Mouse (Mus musculus) neutrophil, adult 5-6 weeks (primary cell): ENCODE results near the gene Poc1a. TPM values are rescaled to one million over a fixed set of nuclear protein-coding genes. Genes with fewer than 3 reads are reported as not detected.
A peak's percentile ranks its signal among the peaks of the same experiment; 100 is the strongest.

ENCODE experiments used
- ATAC-seq: fragments of 151-379, 151-347 bp; 2 replicates; pipeline ENCODE4 v1.8.0; 2017; ENCODE audit warnings: mild to moderate bottlenecking, moderate TSS enrichment; ENCODE audit not compliant: insufficient number of reproducible peaks, poor library complexity, low FRiP score, severe bottlenecking; ENCODE audit errors: extremely low read depth
- total RNA-seq: library from RNA; stranded (forward); fragments of 200-1000 nt; gene quantifications from 2 replicates; pipeline ENCODE4 v1.2.3, GENCODE M21; 2017

Gene Poc1a
- total RNA-seq, 1 experiment from 2014 or later = 1.4 TPM

DNA sequence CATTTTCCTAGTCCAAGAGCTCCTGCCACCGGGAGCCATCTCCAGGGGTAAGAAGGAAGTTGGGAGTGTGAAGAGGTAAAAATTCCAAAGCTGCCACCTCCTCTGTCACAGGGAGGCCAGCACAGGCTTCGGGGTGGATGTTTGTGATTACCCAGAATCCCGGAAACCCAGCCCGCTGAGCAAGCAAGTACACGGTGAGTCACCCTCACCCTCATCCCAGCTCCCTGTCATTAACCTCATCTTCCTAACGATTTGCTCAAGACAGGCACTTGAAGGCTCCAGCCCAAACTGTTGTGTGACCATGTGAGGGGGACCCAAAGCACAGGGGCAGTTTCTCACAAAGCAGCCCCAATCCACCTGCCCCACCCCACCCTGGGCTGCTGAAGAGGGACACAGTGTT, 72.9 kb downstream of the Poc1a start:
- no peak for ATAC-seq

DNA sequence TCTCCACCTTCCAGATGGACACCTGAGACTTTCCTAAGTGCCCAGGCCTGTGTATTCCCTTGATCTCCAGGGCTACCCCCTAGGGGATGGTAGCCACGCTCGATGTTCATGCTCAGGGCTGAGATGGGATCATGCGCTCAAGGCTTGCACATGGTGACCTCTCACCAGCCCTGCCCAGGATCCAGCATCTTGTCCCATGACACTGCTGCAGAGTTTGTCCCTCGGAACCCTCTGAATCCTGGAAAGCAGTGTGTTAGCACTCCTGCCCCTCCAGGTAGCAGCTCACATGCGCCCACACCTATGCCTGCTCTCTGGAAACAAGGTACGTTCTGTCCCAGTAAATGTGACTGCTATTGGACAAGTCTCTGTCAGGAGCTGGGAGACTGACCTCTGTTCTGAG, 73.9 kb downstream of the Poc1a start:
- ATAC-seq = no peak

DNA sequence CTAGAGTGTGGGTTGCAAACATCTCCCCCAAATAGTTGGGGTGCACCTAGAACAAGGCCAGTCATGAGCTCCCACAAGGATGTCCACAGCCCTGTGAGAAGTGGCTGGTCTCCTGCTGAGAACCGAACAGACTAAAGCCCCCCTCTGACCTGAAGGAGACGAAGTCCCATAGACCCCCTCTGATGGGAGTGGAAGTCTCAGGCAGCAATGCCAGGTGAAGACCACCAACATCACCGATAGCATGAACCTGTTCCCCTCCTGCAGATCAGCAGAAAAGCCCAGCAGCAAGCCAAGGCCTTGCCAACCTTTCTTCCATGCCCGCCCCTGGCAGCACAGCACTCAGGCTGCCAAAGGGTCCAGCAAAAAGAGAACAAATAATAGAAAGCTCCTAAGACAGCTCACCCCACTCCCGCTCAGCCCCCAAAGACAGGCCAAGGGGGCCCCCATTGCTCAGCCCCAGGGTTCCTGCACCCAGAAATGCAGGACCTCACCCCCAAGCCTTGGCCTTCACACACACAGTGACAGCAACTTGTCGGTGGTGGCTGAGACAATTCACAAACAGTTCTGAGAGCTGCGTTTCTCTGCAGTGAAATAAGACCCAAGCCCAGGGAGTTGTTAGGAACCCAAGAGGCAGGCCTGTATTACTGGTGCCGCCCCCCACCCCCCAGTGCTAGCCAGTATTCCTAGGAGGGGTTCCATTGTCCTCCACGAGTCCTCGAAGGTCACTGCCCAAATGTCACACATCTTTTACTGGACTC, 74.5 kb downstream of the Poc1a start:
- no peak for ATAC-seq

DNA sequence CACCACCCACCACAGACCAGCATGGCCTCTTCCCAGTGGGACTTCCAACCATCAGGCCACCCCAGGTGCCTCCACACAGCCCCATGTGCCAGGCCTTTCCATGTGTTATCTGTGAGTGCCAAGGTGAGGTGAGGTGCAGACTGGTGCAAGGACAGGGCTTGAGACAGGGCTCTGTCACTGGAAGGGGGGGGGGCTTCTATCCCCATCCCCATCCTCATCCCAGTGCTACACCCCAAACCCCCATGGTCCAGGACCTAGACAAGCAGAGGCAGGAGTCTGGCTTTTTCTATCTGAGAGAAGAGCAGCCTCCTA, 75.1 kb downstream of the Poc1a start:
- no peak for ATAC-seq

DNA sequence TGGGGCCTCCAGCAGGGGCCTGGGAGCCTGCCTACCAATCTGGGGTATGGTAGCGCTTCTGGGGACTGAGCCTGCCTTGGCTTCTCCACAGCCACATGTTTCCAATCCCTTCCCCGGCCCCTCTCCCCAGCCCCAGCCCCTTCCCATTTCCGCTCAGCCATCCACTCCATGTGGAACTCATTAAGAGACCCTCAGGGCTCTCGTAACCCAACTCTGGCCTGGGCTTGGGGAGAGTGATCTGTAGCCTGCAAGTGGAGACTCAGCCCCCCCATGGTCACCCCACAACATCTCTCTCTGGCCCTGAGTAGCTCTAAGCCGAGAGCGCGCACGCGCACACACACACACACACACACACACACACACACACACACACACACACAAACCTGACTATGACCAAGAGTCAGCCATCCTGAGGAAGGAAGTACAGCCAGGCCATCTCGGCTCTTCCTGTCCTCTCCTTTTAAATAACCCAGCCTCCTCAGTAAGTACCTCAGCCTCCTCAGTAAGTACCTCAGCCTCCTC, 75.5 kb downstream of the Poc1a start:
- ATAC-seq = no peak

DNA sequence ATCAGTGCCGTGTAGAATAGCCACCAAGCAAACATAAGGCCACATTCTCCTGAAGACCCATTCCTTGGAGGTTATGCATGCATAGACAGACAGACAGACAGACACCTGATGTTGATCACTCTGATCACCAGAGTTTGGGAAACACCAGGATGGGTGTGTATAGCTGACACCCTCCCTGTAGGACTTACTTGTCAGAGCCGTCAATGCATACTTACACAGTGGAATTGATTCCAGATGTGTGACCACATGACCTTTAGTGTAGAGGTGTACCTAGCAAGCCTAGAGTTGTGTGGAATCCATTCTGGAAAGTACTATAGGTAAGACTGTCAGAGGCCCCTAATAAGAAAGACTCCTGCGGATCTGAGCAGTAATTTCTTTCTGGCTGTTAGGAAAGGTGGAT, 76.3 kb downstream of the Poc1a start:
- ATAC-seq = no peak

DNA sequence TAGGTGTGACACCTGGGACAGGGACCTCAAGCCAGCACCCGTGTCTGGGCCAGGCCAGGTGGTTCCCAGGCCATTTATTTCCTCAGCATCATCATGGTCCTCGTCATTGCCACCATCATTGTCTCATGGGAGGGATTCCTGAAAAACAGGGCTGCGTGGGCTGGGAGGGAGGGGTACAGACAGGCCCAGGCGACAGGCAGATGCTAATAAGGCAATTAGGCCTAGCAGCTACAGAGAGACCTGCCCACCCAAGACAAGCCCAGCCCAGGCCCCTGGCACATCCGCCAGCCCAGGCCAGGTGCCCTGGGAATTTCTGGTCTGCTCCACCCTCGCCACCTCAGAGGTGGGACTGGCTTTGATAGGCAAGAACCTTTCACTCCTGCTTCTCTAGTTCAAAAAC, 78.4 kb downstream of the Poc1a start:
- no peak for ATAC-seq

DNA sequence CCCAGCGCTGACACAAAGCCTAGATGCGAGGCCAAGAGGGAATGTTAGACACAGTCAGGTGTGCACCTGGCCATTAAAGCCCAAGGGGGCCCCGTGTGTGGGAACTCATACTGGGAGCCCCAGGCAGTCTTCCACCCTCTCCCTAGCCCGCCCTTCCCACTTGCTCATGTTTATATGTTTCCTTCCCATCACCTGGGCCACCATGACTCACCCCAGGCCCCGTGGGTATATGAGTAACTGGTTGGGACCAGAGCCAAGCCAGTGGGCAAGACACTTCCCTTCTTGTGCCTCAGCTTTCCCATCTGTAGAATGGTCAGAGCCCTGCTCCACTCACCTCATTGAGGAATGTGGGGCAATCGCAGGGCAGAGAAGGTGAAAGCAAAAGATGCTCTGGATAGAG, 80.3 kb downstream of the Poc1a start:
- no peak for ATAC-seq

DNA sequence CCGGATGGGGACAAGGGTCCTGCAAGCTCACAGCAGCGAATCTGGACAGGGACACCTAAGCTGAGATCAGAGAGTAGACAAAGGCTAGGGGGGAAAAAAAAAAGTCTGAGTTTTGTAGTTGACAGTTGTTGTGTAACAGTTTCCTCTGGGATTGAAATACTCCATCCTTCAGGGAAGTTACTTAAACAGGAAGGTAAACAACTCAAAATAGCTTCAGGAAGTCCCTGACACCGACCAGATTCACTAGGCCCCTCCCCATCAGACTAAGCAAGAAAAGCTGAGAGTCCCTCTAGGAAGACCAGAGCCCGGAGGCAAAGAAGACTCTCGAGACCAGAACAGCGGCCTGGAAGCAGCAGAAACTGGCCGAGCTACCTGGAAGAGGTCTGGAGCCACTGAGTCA, 84.5 kb downstream of the Poc1a start:
- ATAC-seq = no peak

DNA sequence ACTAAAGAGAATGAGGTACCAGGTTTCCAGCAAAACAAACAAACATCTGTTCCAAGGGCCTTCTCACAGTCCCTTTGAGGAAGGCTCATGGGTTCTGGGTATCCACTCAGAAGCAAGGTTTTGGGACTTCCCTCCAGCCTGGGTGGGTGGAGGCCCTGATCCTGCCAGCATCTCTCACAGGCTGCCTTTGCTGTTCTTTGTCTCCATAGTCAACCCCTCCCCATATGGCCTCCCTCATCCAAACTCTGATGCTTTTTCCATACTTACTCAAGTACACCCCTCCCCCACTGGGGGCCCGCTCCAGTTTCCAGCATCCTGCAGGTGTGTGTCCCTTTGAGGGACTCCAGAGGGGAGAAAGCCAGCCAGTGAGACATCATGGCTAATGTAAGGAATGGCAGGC, 85.3 kb downstream of the Poc1a start:
- ATAC-seq = no peak

DNA sequence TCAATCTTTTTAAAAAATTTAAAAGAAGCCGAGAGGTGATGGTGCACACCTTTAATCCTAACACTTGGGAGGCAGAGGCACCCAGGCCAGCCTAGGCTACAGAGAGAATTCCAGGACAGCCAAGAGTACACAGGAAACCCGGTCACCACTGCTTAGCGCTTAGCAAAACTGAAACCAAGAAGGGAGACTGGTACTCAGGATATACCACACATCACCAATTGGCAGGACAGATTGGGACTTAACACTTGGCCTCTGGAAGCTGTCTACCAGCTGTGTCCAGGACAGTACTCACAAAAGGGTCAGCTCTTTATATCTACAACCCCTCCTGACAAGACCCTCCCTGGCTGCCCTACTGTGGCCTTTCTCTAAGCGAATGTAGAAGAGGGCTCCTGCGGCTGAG, 86.1 kb downstream of the Poc1a start:
- ATAC-seq = no peak

DNA sequence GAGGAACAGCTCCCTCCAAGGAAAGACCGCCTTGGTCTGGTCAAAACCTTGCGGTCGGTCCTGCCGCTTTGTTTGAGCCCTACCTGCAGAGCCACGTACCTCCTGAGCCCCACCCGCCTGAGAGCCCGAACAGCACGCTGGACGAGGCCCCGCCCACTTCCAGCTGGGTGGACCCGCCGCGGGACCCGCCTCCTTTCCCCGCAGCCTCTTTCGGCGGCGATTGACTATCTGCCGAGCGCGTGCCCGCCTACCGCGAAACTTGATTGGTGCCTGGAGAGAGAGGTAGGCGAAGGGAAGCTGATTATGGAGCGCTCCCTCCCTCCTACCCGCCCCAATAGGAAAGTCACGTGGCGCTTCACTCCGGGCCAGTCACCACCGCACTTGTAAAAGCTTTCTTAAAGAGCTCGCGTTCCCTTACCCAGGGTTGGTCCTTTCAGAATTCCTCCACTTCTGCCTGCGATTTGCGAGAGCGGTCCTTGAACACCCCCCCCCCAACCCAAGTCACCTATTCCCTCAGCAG, 86.8 kb downstream of the Poc1a start:
- ATAC-seq = peak; percentile 89

DNA sequence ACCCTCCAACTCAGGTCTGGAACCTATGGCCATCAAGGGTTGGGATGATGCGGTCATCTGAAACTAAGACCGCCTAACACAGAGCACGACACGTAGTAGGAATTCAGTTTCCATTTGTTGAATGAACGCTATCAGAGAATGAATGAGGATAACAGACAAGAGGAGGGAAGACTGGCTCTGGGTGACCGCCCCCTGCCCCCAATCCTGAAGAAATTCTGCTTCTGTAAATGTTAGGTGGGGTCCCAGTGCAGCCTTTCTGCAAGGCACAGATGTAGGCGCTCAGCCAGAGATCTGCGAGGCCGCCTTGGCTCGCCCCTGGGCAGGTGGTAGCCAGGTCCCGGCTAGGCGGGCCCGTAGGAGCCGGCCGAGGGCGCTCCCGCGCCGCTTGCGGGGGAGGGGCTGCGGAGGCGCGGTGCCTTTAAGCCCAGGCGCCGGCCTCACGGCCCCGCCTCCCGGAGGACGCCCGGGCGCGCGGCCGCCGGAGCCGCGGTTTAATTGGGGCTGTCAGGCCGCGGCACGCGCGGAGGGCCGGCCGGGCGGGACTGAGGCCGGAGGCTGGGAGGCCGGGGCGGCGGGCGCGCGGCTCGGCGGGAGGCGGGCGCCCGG, 87.4 kb downstream of the Poc1a start, which contains the start of gene Dusp7:
Gene Dusp7 (plus strand): TSS at position 521 of the 606 bp plus-strand sequence.
- ATAC-seq = no peak

DNA sequence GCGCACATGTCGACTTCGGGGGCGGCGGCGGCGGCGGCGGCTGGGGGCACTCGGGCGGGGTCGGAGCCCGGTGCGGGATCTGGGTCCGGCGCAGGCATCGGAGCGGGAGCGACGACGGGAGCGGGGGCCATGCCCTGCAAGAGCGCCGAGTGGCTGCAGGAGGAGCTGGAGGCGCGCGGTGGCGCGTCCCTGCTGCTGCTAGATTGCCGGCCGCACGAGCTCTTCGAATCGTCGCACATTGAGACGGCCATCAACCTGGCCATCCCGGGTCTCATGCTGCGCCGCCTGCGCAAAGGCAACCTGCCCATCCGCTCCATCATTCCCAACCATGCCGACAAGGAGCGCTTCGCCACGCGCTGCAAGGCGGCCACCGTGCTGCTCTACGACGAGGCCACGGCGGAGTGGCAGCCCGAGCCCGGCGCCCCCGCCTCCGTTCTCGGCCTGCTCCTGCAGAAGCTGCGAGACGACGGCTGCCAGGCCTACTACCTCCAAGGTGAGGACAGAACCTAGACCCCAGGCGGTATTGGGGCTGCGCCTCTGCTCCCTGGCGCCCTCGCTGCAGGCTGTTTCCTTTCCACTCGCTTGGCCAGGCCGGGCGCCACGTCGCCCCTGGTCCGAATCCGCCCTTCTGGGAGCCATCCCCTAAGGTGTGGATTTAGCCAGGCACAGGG, 88.1 kb downstream of the Poc1a start:
- ATAC-seq = 0 out of 2 replicates have a peak, but pooled peaks have one; percentile 14

DNA sequence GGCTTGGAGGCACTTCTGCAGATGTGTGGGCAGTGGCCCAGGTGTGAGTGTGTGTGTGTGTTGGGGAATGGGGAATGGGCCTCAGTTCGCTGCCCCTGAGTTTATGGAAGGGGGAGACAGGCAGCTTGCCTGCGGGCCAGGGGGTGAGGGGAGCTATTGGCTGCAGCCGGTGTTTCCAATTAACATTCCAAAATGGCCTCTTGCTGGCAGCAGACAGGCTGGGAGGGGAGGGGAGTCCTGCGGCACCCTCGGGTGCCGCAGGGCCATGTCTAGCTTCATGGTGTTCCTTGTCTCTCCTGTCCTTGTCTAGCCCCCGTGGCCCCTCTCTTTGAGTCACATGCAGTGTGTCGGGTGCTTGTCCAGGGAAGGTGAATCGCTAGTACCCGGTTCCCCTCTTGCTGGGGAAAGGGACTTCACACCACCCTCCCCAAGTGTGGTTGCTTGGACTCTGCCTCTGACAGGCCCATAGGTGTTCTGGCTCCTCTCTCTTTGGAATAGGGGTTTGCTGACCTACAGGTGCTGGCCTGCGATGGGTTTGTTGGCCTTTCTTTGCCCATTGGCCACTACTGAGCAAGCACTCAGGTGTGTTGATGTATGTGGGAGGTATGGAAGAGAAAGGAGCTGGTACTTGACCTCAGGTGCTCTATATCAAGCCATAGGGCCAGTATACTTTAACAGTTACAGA, 89.1 kb downstream of the Poc1a start:
- ATAC-seq = no peak

DNA sequence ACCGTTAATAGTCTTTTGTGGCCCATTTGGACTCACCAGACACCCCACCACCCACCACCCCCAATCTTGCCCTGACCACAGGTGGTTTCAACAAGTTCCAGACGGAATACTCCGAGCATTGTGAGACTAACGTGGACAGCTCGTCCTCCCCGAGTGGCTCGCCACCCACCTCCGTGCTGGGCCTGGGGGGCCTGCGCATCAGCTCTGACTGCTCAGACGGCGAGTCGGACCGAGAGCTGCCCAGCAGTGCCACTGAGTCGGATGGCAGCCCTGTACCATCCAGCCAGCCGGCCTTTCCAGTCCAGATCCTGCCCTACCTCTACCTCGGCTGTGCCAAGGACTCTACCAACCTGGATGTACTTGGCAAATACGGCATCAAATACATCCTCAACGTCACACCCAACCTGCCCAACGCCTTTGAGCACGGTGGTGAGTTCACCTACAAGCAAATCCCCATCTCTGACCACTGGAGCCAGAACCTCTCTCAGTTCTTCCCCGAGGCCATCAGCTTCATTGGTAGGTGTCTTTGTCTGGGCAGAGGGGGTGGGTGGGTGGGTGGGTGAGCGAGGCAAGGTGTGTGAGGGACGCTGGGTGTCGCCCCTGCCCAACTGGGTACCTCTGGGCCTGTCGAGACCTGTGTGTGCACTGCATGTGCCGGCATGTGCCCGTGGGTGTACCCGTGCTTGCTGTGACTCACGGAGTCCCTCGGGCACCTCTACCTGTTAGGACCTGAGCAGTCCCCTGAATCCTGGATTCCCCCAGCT, 89.9 kb downstream of the Poc1a start:
- no peak for ATAC-seq

DNA sequence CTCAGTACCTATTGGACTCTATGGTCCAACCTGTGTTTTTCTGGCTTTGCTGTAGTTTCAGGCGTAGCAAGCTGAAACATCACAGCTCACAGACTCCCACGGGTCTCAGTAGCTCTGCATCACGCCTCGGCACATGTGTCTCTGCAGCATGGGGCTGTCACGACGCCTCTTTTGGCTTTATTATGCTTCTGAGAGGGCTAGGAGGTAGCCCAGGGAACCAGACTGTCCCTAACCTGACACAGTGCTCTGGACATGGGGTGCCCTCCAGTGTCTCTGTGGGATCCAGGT, 90.5 kb downstream of the Poc1a start:
- no peak for ATAC-seq

DNA sequence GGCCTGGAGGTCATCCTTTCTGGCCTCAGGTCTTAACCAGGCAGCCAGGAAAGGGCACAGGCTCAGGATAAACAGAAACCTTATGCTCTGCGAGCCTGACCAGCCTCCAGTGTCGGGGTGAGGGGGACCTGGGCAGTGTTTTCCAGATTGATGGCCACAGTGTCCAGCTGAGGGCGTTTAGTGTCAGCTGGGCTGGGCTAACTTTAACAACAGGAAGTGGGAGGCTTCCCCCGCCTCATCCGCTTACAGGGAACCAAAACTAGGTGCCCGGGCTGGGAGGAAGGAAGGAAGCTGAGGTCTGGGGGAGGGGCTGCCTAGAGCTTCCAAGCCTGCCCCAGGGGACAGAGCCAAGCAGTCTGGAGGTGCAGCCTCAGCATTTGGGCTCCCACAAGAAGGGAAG, 90.9 kb downstream of the Poc1a start:
- ATAC-seq = peak; percentile 49
